Mouse (Mus musculus): Measurements from ENCODE around the gene Trp53bp2. TPM values are rescaled to one million over a fixed set of nuclear protein-coding genes. Genes with fewer than 3 reads are reported as not detected.
A peak's percentile ranks its signal among the peaks of the same experiment; 100 is the strongest.

Gene Trp53bp2
- polyA plus RNA-seq, 1 experiment from 2014 or later = 29.0 TPM

DNA sequence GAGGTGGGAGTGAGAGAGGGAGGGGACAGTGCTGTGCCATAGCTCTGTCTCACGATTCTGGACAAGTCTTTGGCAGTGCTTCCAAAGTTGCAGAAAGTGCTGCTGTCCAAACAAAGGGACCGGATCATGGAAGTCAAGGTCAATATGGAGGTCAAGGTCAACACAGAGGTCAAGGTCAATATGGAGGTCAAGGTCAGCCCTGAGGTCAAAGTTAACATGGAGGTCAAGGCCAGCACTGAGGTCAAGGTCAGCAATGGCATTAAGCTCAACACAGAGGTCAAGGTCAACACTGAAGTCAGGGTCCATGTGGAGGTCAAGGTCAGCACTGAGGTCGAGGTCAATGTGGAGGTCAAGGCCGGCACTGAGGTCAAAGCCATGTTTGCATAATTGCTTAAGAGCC lies 91.9 kb downstream of the Trp53bp2 start:
- no peak overlapping the region for H3K4me2 ChIP-seq
- peak; percentile 45 for DNase-seq
- no peaks in the 10 kb centered on the region for H3K9me3 ChIP-seq (ENCODE audit: low read depth, low read length)
- H3K27ac ChIP-seq (ENCODE audit: low read depth) = no peak overlapping the region; the same call in 1 of the 2 replicates
- H3K4me1 ChIP-seq (ENCODE audit: insufficient read depth) = peaks cover 22% of the 10 kb centered on the region
- H3K4me3 ChIP-seq (ENCODE audit: low read depth, low read length) = no peak overlapping the region
- ATAC-seq (ENCODE audit: insufficient read depth) = no peak
- TF ChIP-seq CTCF (IDR thresholded peaks at IDR 0.05; ENCODE audit: low read depth) = no peak
- peaks cover 32% of the 10 kb centered on the region for H3K36me3 ChIP-seq (ENCODE audit: insufficient read depth)
- no peaks in the 10 kb centered on the region for H3K27me3 ChIP-seq (ENCODE audit: insufficient read depth, low read length)
- WGBS = 77% methylated on average over 4 of the region's 4 CpGs
- no peak overlapping the region for H3K9ac ChIP-seq

DNA sequence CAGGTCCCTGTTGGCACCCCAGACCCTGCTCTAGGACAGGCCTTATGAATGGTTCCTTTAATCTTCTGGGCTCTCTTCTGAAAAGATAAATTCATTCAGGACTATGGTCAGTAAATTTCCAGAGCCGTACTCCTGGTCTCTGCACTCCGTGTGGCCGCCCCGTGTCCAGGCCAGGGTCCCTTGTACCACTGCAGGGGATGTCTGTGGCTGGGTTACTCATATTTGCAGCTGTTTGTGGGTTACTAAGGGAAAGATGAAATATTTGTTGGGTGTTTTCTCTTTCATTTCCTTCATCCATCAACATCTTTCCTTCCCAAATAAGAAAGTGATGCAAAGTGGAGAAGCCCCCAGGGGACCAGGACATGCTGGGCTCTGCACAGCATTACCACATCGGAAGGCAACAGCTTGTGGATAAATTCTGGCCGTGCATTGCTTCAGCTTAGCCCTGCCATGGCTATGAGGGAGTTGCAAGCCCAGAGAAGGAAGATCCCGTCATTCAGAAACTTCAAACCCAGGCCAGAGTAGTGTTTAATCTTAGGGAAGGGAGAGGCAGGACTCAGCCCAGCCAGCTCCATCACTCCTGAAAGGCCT lies 92.9 kb downstream of the Trp53bp2 start:
- H3K4me1 ChIP-seq (ENCODE audit: insufficient read depth) = peaks cover 31% of the 10 kb centered on the region
- 84% methylated on average over 7 of the region's 7 CpGs for WGBS
- peaks cover 28% of the 10 kb centered on the region; the same call in 1 of the 2 replicates for H3K36me3 ChIP-seq (ENCODE audit: insufficient read depth)
- DNase-seq = no peak
- H3K4me2 ChIP-seq = no peak overlapping the region
- H3K4me3 ChIP-seq (ENCODE audit: low read depth, low read length) = no peak overlapping the region
- ATAC-seq (ENCODE audit: insufficient read depth) = no peak
- H3K27ac ChIP-seq (ENCODE audit: low read depth) = no peak overlapping the region
- H3K9ac ChIP-seq = no peak overlapping the region
- H3K9me3 ChIP-seq (ENCODE audit: low read depth, low read length) = no peaks in the 10 kb centered on the region
- no peaks in the 10 kb centered on the region for H3K27me3 ChIP-seq (ENCODE audit: insufficient read depth, low read length)
- TF ChIP-seq CTCF (IDR thresholded peaks at IDR 0.05; ENCODE audit: low read depth) = no peak

DNA sequence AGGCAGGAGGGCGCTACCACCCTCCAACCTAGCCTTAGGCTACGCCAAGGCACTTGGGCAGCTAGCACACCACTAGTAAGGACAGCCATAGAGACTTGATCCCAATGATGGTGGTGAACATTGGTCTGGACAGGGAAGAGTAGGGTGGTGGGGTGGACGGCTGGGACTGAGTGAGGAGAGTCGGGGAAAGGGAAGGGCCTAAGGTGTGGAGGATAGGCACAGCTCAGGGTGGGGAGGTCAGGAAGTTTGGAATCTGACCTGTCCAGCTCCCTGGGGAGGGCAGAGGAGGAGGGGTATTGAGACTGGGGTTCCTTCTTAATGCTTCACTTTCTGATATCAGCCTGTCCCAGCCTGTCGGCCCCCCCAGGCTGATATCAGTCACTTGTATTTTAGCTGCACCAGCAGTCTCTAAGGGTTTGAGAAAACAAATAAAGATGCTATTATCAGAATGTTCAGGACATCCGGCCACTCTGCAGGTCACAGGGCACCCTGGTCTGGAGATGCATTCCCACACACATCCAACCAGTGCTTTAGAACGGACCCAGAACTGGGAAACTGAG lies 93.6 kb downstream of the Trp53bp2 start:
- Histone ChIP-seq H3K27ac (ENCODE audit: low read depth) (no peak overlapping the region), H3K4me1 (ENCODE audit: insufficient read depth) (peaks cover 27% of the 10 kb centered on the region), H3K4me2 (no peak overlapping the region), H3K36me3 (ENCODE audit: insufficient read depth) (peaks cover 28% of the 10 kb centered on the region; the same call in 1 of the 2 replicates), H3K9ac (no peak overlapping the region), H3K4me3 (ENCODE audit: low read depth, low read length) (no peak overlapping the region), H3K27me3 (ENCODE audit: insufficient read depth, low read length) (no peaks in the 10 kb centered on the region), H3K9me3 (ENCODE audit: low read depth, low read length) (no peaks in the 10 kb centered on the region)
- ATAC-seq (ENCODE audit: insufficient read depth) (no peak), DNase-seq (no peak)
- 71% methylated on average over 7 of the region's 7 CpGs for WGBS
- TF ChIP-seq CTCF (IDR thresholded peaks at IDR 0.05; ENCODE audit: low read depth) = no peak

DNA sequence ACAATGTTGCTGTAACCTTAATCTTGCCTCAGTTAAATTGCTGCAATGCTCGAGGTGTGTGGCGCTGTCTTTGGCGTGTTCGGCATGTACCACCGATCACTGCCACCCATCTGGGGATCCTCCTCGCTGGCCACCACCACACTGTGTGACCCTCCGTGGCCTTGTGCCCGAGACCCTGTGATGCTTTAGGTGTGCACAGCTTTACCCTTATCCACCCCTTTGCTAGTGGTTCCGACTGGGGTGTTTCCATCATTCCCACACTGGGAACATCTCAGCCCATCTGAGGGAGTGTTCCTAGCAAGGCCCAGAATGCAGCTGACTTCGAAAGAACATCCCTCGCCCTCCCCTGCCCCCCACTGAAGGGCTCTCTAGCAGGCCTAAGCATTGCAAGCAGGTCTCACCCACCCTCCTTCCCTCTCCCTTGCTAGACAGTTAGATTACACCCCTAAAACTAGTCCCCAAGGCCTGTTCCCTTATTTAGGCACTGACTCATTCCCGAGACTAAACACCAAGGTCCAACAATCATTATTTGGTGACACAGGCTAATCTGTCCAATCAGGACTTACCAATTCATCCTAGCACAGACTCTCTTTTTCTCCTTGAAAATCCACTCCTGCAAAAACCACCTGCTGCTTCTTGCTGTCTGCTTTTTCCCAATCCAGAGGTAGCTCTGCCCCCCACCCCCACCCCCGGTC lies 94.4 kb downstream of the Trp53bp2 start:
- DNase-seq (no peak), ATAC-seq (ENCODE audit: insufficient read depth) (no peak)
- WGBS = 74% methylated on average over 13 of the region's 13 CpGs
- no peaks in the 10 kb centered on the region for H3K9me3 ChIP-seq (ENCODE audit: low read depth, low read length)
- H3K27me3 ChIP-seq (ENCODE audit: insufficient read depth, low read length) = no peaks in the 10 kb centered on the region
- H3K4me1 ChIP-seq (ENCODE audit: insufficient read depth) = peaks cover 24% of the 10 kb centered on the region
- no peak overlapping the region for H3K9ac ChIP-seq
- no peak overlapping the region for H3K4me2 ChIP-seq
- H3K27ac ChIP-seq (ENCODE audit: low read depth) = no peak overlapping the region
- no peak overlapping the region for H3K4me3 ChIP-seq (ENCODE audit: low read depth, low read length)
- no peak for TF ChIP-seq CTCF (IDR thresholded peaks at IDR 0.05; ENCODE audit: low read depth)
- H3K36me3 ChIP-seq (ENCODE audit: insufficient read depth) = peaks cover 28% of the 10 kb centered on the region; the same call in 1 of the 2 replicates

DNA sequence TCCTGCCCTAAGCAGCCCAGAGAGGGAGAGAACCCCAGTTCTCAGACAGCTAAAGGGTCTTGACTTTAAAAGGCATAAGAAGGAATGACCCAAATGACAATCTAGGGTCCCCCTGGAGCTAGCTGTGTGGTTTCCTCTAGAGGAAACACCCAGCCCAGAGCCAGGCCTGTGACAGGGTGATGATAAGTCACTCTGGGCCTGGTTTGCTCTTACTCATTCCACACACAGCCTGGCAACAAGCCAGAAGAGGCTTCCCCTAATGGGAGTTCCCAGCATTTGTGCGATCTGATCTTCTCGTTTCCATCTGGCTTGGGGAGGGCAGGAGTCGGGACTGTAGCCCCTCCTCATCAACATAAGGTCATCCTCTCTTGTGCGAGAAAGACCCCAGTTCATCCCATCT lies 95.3 kb downstream of the Trp53bp2 start:
- Histone ChIP-seq H3K4me2 (peak overlapping the region; percentile 5), H3K9me3 (ENCODE audit: low read depth, low read length) (no peaks in the 10 kb centered on the region), H3K4me3 (ENCODE audit: low read depth, low read length) (no peak overlapping the region), H3K27ac (ENCODE audit: low read depth) (peak overlapping the region; percentile 68; the same call in 1 of the 2 replicates), H3K36me3 (ENCODE audit: insufficient read depth) (peaks cover 33% of the 10 kb centered on the region), H3K4me1 (ENCODE audit: insufficient read depth) (peaks cover 24% of the 10 kb centered on the region), H3K27me3 (ENCODE audit: insufficient read depth, low read length) (no peaks in the 10 kb centered on the region), H3K9ac (no peak overlapping the region)
- DNase-seq (peak; percentile 95), ATAC-seq (ENCODE audit: insufficient read depth) (peak; percentile 62; the same call in 1 of the 2 replicates)
- TF ChIP-seq CTCF (IDR thresholded peaks at IDR 0.05; ENCODE audit: low read depth) = no peak
- 21% methylated on average over 4 of the region's 4 CpGs for WGBS

DNA sequence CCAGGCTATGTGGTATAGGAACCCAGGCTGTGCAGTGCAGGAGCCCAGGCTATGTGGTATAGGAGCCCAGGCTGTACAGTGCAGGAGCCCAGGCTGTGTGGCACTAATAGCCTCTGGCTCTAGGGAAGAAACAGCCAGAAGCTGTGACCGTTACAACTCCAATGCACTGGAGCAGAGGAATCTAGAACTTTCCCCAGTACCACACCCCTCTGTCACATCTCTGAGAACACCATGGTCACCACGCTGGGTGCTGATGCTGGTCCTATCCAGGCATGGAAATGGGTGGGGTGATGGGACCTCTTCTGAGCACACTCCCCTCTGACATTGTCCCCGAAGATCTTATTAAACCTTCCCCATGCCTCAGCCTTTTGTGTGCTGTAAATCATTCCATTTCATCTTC lies 96.3 kb downstream of the Trp53bp2 start:
- WGBS = 86% methylated on average over 3 of the region's 3 CpGs
- no peak for DNase-seq
- no peak overlapping the region for H3K9ac ChIP-seq
- no peak for ATAC-seq (ENCODE audit: insufficient read depth)
- H3K36me3 ChIP-seq (ENCODE audit: insufficient read depth) = peaks cover 35% of the 10 kb centered on the region
- no peaks in the 10 kb centered on the region for H3K9me3 ChIP-seq (ENCODE audit: low read depth, low read length)
- no peak overlapping the region for H3K4me2 ChIP-seq
- no peaks in the 10 kb centered on the region for H3K27me3 ChIP-seq (ENCODE audit: insufficient read depth, low read length)
- H3K4me1 ChIP-seq (ENCODE audit: insufficient read depth) = peaks cover 30% of the 10 kb centered on the region
- H3K27ac ChIP-seq (ENCODE audit: low read depth) = no peak overlapping the region
- no peak overlapping the region for H3K4me3 ChIP-seq (ENCODE audit: low read depth, low read length)
- no peak for TF ChIP-seq CTCF (IDR thresholded peaks at IDR 0.05; ENCODE audit: low read depth)
